Mouse (Mus musculus) heart, embryonic 13.5 days (tissue): ENCODE measurements around the gene Ets2. TPM values are rescaled to one million over a fixed set of nuclear protein-coding genes. Genes with fewer than 3 reads are reported as not detected.

ENCODE experiments used
- ATAC-seq: fragments of 200-750 bp; cut with Nextera tagmentation; 2 replicates; pipeline ENCODE4 v1.8.0; 2017; ENCODE audit warnings: moderate TSS enrichment; ENCODE audit not compliant: insufficient number of reproducible peaks, low FRiP score, low TSS enrichment; ENCODE audit errors: extremely low read depth
- H3K27ac ChIP-seq: fragments of 300-500 bp; sonication (generic); replicated peaks from 2 replicates; pipeline ENCODE4 v1.5.1; 2015; ENCODE audit warnings: moderate library complexity, mild to moderate bottlenecking, inconsistent platforms
- H3K27me3 ChIP-seq: fragments of 300-500 bp; sonication (generic); replicated peaks from 2 replicates; pipeline ENCODE4 v1.6.1; 2015; ENCODE audit warnings: mild to moderate bottlenecking, inconsistent platforms
- H3K36me3 ChIP-seq: fragments of 300-500 bp; sonication (generic); 2 replicates; pipeline ENCODE4 v1.6.1; 2015; ENCODE audit warnings: mild to moderate bottlenecking, inconsistent platforms
- H3K4me1 ChIP-seq: fragments of 300-500 bp; sonication (generic); 2 replicates; pipeline ENCODE4 v1.6.1; 2015; ENCODE audit warnings: inconsistent platforms
- H3K4me2 ChIP-seq: fragments of 300-500 bp; sonication (generic); 2 replicates; pipeline ENCODE4 v1.6.1; 2015; ENCODE audit warnings: inconsistent platforms, mild to moderate bottlenecking, moderate library complexity
- H3K4me3 ChIP-seq: fragments of 300-500 bp; sonication (generic); 2 replicates; pipeline ENCODE4 v1.5.1; 2015; ENCODE audit warnings: moderate library complexity, mild to moderate bottlenecking, inconsistent platforms
- H3K9ac ChIP-seq: fragments of 300-500 bp; sonication (generic); 2 replicates; pipeline ENCODE4 v1.6.1; 2015; ENCODE audit warnings: inconsistent platforms, mild to moderate bottlenecking, moderate library complexity
- H3K9me3 ChIP-seq: fragments of 300-500 bp; sonication (generic); 2 replicates; pipeline ENCODE4 v1.6.1; 2016; ENCODE audit warnings: inconsistent platforms
- WGBS: fragments of 180-500 bp; shearing (Covaris S2); methylation state at CpG from one replicate; pipeline ENCODE4 v1.1.7; 2015; ENCODE audit warnings: mixed read lengths; 5-methylcytosine and 5-hydroxymethylcytosine counted together
- polyA plus RNA-seq: library from polyadenylated mRNA; unstranded; fragments of >200 nt; fragmentation: Nextera tagmentation; extraction: Ambion mirVana; gene quantifications from 2 replicates; pipeline ENCODE4 v1.2.1, GENCODE M21; 2015

The Ets2 gene
- polyA plus RNA-seq, result 44.9 and 47.7 TPM in 2 replicates

GRCm38 (mm10) chr16:95701802-95702561, at the start of gene Ets2:
Gene Ets2, plus strand, starts transcription at chr16:95702075.
- H3K4me2 ChIP-seq, result peak within 1 kb of the TSS; percentile 73
- under 1% methylated on average over 64 of the region's 64 CpGs for WGBS
- peak; percentile 88 for ATAC-seq
- peak within 1 kb of the TSS; percentile 97 for H3K4me3 ChIP-seq
- H3K9me3 ChIP-seq, result no peaks in the 10 kb centered on the region
- H3K4me1 ChIP-seq, result peaks cover 34% of the 10 kb centered on the region
- H3K36me3 ChIP-seq, result peaks cover 17% of the 10 kb centered on the region
- H3K27ac ChIP-seq, result peak within 1 kb of the TSS; percentile 98
- peak within 1 kb of the TSS; percentile 99 for H3K9ac ChIP-seq
- no peaks in the 10 kb centered on the region for H3K27me3 ChIP-seq

DNA sequence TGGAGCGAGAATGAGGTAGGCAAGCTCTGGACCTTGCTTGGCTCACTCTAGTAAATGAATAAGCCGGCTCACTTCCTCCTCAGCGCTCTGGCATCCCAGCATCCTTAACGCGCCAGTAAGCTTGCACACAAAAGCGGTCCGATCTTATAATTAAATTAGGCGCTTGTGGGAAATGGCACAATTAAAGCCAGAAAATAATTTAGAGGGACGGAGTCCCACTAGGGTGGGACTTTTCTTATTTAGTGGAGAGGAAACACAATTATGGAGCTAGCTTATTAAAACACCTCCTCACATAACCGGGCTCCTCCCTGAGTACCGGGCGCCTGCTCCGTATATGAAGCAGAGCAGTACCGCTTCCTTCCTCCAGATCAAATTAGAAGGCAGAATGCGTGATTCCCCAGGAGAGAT, 47.7 kb upstream of the Ets2 start:
- Histone ChIP-seq H3K9me3 (peaks cover 13% of the 10 kb centered on the region), H3K4me1 (no peaks in the 10 kb centered on the region), H3K27me3 (no peaks in the 10 kb centered on the region), H3K36me3 (no peaks in the 10 kb centered on the region), H3K9ac (no peak overlapping the region), H3K27ac (no peak overlapping the region), H3K4me2 (no peak overlapping the region), H3K4me3 (no peak overlapping the region)
- no peak for ATAC-seq
- WGBS, result 89% methylated on average over 15 of the region's 15 CpGs

DNA sequence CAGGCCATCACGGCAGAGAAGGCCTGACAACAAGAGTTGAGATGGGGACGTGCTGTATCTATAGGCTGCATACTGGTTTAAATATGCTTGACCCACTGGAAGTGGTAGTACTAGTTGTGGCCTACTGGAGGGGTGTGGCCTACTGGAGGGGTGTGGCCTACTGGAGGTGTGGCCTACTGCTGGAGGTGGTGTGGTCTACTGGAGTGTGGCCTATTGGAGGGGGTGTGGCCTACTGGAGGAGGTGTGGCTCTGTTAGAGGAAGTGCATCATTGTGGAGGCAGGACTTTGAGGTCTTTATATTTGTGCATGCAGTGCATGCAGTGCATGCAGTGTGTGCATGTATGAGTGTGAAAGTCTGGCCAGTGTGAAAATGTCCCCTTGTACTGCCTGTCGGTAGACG, 45.3 kb upstream of the Ets2 start:
- peaks cover 13% of the 10 kb centered on the region for H3K9me3 ChIP-seq
- H3K4me1 ChIP-seq, result no peaks in the 10 kb centered on the region
- no peak overlapping the region for H3K4me3 ChIP-seq
- no peaks in the 10 kb centered on the region for H3K36me3 ChIP-seq
- H3K4me2 ChIP-seq, result no peak overlapping the region
- 91% methylated on average over 4 of the region's 4 CpGs for WGBS
- no peak overlapping the region for H3K27ac ChIP-seq
- H3K27me3 ChIP-seq, result no peaks in the 10 kb centered on the region
- ATAC-seq, result no peak
- no peak overlapping the region for H3K9ac ChIP-seq

DNA sequence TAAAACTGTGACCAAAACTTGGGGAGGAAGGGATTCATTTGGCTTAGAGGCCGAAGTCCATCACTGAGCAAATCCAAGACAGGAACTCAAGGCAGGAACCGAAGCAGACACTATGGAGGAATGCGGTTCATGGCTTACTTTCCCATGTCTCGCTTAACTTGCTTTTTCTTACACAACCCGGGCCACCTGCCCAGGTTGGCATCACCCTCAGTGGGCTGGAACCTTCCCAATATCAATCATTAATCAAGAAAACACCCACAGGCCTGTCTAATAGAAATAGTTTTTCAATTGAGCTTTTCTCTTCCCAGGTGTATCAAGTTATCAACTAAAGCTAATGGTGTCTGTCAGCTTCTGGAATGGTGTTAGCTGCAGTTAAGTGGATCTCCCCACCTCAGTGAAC, 44.7 kb upstream of the Ets2 start:
- no peak for ATAC-seq
- WGBS, result 90% methylated on average over 5 of the region's 5 CpGs

GRCm38 (mm10) chr16:95657756-95658155, 44.1 kb upstream of the Ets2 start:
- Histone ChIP-seq H3K27me3 (no peaks in the 10 kb centered on the region), H3K4me2 (no peak overlapping the region), H3K36me3 (no peaks in the 10 kb centered on the region), H3K27ac (no peak overlapping the region), H3K4me3 (no peak overlapping the region), H3K4me1 (no peaks in the 10 kb centered on the region), H3K9ac (no peak overlapping the region), H3K9me3 (peaks cover 13% of the 10 kb centered on the region)
- no peak for ATAC-seq
- 87% methylated on average over 5 of the region's 5 CpGs for WGBS

More for the DNA sequence above, 44.7 kb upstream of the Ets2 start:
- H3K4me1 ChIP-seq, result no peaks in the 10 kb centered on the region
- H3K4me2 ChIP-seq, result no peak overlapping the region
- no peaks in the 10 kb centered on the region for H3K36me3 ChIP-seq
- no peak overlapping the region for H3K4me3 ChIP-seq
- H3K27me3 ChIP-seq, result no peaks in the 10 kb centered on the region
- peaks cover 13% of the 10 kb centered on the region for H3K9me3 ChIP-seq
- no peak overlapping the region for H3K27ac ChIP-seq
- no peak overlapping the region for H3K9ac ChIP-seq

DNA sequence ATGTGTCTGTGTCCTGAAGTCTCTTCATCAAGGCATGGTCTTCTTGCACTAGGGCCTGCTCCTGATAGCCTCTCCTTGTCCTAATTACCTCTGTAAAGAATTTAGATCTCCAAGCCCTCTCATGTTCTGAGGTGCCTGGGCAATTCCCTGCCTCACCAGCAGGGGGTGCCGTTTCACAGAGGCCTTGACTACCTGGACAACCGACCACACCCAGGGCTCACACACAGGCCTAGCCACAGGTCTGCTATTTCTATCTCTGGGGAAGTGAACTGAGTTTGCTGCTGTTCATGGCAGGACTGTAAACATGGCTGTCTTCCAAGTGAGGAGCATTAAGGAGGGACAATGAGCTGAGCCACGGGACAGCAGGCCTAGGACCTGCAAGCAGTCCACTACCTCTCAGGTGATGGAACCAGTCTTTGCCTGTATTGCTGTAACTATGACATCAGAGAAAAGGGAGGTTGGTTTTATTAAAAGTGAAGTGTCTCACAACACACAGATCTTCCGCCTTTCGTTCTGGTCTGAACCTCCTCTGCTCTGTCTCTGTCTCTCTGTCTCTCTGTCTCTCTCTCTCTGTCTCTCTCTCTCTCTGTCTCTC, 42.9 kb upstream of the Ets2 start:
- no peak for ATAC-seq
- Histone ChIP-seq H3K4me1 (no peaks in the 10 kb centered on the region), H3K9ac (no peak overlapping the region), H3K27me3 (no peaks in the 10 kb centered on the region), H3K36me3 (no peaks in the 10 kb centered on the region), H3K27ac (no peak overlapping the region), H3K4me2 (no peak overlapping the region), H3K4me3 (no peak overlapping the region), H3K9me3 (peaks cover 13% of the 10 kb centered on the region)
- WGBS, result 54% methylated on average over 5 of the region's 5 CpGs

DNA sequence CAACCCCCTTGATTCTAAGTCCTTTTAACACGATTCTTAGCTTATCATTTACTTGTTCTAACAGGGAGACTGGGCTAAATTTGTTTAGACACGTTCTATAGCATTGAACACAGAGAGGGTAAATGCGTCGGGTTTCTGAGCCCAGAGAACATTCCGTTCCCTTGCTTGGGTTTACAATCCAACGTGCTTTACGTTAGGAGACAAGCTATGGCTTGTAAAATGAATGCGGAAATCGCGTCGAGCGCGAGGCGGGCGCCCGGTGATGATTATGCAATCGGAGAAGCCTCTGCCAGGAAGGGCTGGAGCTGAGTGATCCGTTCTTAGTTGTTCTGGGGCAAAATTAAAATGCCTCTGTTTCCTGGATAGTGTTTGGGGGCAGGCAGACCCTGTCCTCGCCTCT, 42.4 kb upstream of the Ets2 start:
- Histone ChIP-seq H3K27me3 (no peaks in the 10 kb centered on the region), H3K9ac (no peak overlapping the region), H3K4me2 (no peak overlapping the region), H3K4me3 (no peak overlapping the region), H3K9me3 (peaks cover 13% of the 10 kb centered on the region), H3K27ac (no peak overlapping the region), H3K4me1 (no peaks in the 10 kb centered on the region), H3K36me3 (no peaks in the 10 kb centered on the region)
- no peak for ATAC-seq
- 71% methylated on average over 19 of the region's 19 CpGs for WGBS

DNA sequence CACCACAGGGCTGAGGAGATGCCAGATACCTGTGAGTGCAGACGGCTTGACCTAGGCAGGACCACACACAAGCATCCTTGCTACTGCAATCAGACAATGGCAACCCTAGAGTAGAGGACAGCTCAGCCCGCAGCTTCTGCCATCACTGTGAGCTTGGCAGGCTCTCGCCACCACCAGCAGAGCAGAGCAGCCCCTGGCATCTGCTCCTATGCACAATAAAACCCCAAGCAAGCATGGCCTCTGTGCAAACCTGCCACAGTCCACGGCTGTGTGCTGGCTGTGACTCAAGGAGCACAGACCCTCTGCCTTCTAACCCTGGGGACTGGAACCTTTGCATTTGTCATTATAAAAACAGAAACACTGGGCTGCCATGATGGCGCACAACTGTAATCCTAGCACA, 41.0 kb upstream of the Ets2 start:
- no peak overlapping the region for H3K4me3 ChIP-seq
- H3K36me3 ChIP-seq, result no peaks in the 10 kb centered on the region
- H3K27me3 ChIP-seq, result no peaks in the 10 kb centered on the region
- H3K27ac ChIP-seq, result no peak overlapping the region
- WGBS, result 72% methylated on average over 5 of the region's 5 CpGs
- H3K9ac ChIP-seq, result no peak overlapping the region
- peaks cover 10% of the 10 kb centered on the region; the same call in 1 of the 2 replicates for H3K4me1 ChIP-seq
- no peak for ATAC-seq
- peaks cover 13% of the 10 kb centered on the region for H3K9me3 ChIP-seq
- H3K4me2 ChIP-seq, result no peak overlapping the region

- Histone ChIP-seq H3K4me3 (no peak overlapping the region), H3K27me3 (no peaks in the 10 kb centered on the region; the same call in 1 of the 2 replicates), H3K36me3 (no peaks in the 10 kb centered on the region), H3K27ac (no peak overlapping the region), H3K4me2 (no peak overlapping the region), H3K4me1 (peaks cover 19% of the 10 kb centered on the region), H3K9me3 (no peaks in the 10 kb centered on the region), H3K9ac (no peak overlapping the region)
- 64% methylated on average over 6 of the region's 6 CpGs for WGBS
- no peak for ATAC-seq
These were observed 36.3 kb upstream of the Ets2 start for GRCm38 (mm10) chr16:95665472-95666131.

- no peaks in the 10 kb centered on the region; the same call in 1 of the 2 replicates for H3K27me3 ChIP-seq
- H3K4me1 ChIP-seq, result peaks cover 19% of the 10 kb centered on the region
- no peak overlapping the region for H3K4me3 ChIP-seq
- no peak overlapping the region for H3K9ac ChIP-seq
- no peak for ATAC-seq
- H3K27ac ChIP-seq, result no peak overlapping the region
- no peaks in the 10 kb centered on the region for H3K9me3 ChIP-seq
- H3K36me3 ChIP-seq, result no peaks in the 10 kb centered on the region
- 42% methylated on average over 10 of the region's 10 CpGs for WGBS
- H3K4me2 ChIP-seq, result no peak overlapping the region
These were observed 35.6 kb upstream of the Ets2 start for GRCm38 (mm10) chr16:95666288-95666687.

GRCm38 (mm10) chr16:95667395-95668150, 34.3 kb upstream of the Ets2 start:
- H3K27ac ChIP-seq, result no peak overlapping the region
- WGBS, result 63% methylated on average over 11 of the region's 11 CpGs
- H3K4me2 ChIP-seq, result no peak overlapping the region
- no peak overlapping the region for H3K9ac ChIP-seq
- H3K9me3 ChIP-seq, result no peaks in the 10 kb centered on the region
- no peak for ATAC-seq
- no peaks in the 10 kb centered on the region for H3K36me3 ChIP-seq
- no peaks in the 10 kb centered on the region; the same call in 1 of the 2 replicates for H3K27me3 ChIP-seq
- peaks cover 19% of the 10 kb centered on the region for H3K4me1 ChIP-seq
- H3K4me3 ChIP-seq, result no peak overlapping the region
